Mouse (Mus musculus): Measurements from ENCODE around the gene Trim27.

GRCm38 (mm10) chr13:21236714-21237113 lies 57.5 kb downstream of the Trim27 start:
- no peak for TF ChIP-seq POLR2A (IDR thresholded peaks at IDR 0.05; ENCODE audit: insufficient read depth, low read length)
- TF ChIP-seq CTCF (IDR thresholded peaks at IDR 0.05; ENCODE audit: low read depth, low read length): no peak
